ENCODE assay signal across 9 mouse cellular contexts in the genomic region with DNA sequence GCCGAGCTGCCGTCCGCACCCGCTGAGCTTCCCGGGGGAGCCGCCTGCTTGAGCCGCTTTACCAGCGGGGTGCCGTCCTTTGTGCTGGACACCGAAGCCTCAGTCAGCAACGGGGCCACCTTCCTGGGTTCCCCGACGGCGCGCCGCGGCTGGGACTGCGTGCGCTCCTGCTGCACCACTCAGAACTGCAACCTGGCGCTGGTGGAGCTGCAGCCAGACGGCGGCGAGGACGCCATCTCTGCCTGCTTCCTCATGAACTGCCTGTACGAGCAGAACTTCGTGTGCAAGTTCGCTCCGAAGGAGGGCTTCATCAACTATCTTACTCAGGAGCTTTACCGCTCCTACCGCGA. TPM values are rescaled to one million over a fixed set of nuclear protein-coding genes. Genes with fewer than 3 reads are reported as not detected.
DNase-seq lines count a peak whose midpoint lies in the region; ATAC-seq and TF ChIP-seq lines count a peak whose summit lies in the region.
"Had no signal": no experiment of that assay in that cellular context is flagged by ENCODE, and none has a peak within 500 bp of the region (broad histone marks: within the 10 kb centered on the region; RNA-seq: fewer than 3 reads in every experiment).

No protein-coding gene starts in this region.

- intact Hi-C loops in heart, adult 2 months (cut with DNase I) = no loop called here
- intact Hi-C loops in heart, postnatal 25 days (cut with DNase I) = no loop called here
- intact Hi-C loops in gastrocnemius, postnatal 36 days (cut with DNase I) = no loop called here

- no peaks in the 10 kb centered on the region for H3K36me3 ChIP-seq in heart, adult 2 months (ENCODE audit: control insufficient read depth, insufficient read depth, low read length)
- no peaks in the 10 kb centered on the region for H3K36me3 ChIP-seq in intestine, embryonic 15.5 days

- no peaks in the 10 kb centered on the region for H3K79me2 ChIP-seq in heart, adult 2 months (replicated peaks; ENCODE audit: control insufficient read depth, insufficient read depth, low read length)

- peaks cover 11% of the 10 kb centered on the region for H3K27me3 ChIP-seq in heart, adult 2 months (ENCODE audit: control insufficient read depth, insufficient read depth, low read length)
- peaks cover 35% of the 10 kb centered on the region for H3K27me3 ChIP-seq in intestine, embryonic 15.5 days (replicated peaks)

- H3K27ac ChIP-seq in heart, adult 2 months = no peak overlapping the region
- H3K27ac ChIP-seq in intestine, embryonic 15.5 days = peak overlapping the region; percentile 90

- no peaks in the 10 kb centered on the region for H3K9me3 ChIP-seq in intestine, embryonic 15.5 days

- H3K4me3 ChIP-seq in heart, adult 2 months = peak overlapping the region; percentile 40; the same call in 1 of the 2 replicates
- H3K4me3 ChIP-seq in intestine, embryonic 15.5 days (replicated peaks) = peak overlapping the region; percentile 51

- no peak for TF ChIP-seq POLR2A in heart, adult 2 months (IDR thresholded peaks at IDR 0.05; ENCODE audit: insufficient read depth, low read depth, low read length)

- H3K4me2 ChIP-seq in intestine, embryonic 15.5 days (replicated peaks) = peak overlapping the region; percentile 82

- TF ChIP-seq CTCF in heart, adult 2 months (IDR thresholded peaks at IDR 0.05) = no peak

- no peak for TF ChIP-seq EP300 in heart, adult 2 months (IDR thresholded peaks at IDR 0.05; ENCODE audit: insufficient read depth, low read depth, low read length)

- DNase-seq in heart, adult 2 months = no peak
- no peak for DNase-seq in heart, postnatal 25 days (ENCODE audit: low spot score)
- peak; percentile 21 for DNase-seq in urinary bladder, postnatal 14 days (ENCODE audit: low spot score)
- no peak for DNase-seq in urinary bladder, postnatal 10 days (ENCODE audit: low spot score)
- DNase-seq in neural tube, embryonic 10.5 days (ENCODE audit: extremely low spot score, low spot score) = peak; percentile 41
- DNase-seq in gastrocnemius, postnatal 36 days = no peak

- H3K4me1 ChIP-seq in heart, adult 2 months (ENCODE audit: control insufficient read depth, insufficient read depth, low read length) = no peaks in the 10 kb centered on the region
- peaks cover 17% of the 10 kb centered on the region for H3K4me1 ChIP-seq in intestine, embryonic 15.5 days (replicated peaks)

- no peak overlapping the region for H3K9ac ChIP-seq in heart, adult 2 months (ENCODE audit: low read depth, low read length)
- peak overlapping the region; percentile 74 for H3K9ac ChIP-seq in intestine, embryonic 15.5 days

- ATAC-seq in intestine, embryonic 15.5 days = peak; percentile 10; the same call in 1 of the 2 replicates
- ATAC-seq in inflammation-experienced regulatory T-cells, adult 6 months = no peak

- WGBS in heart, adult 2 months = 8% methylated on average over 31 of the region's 31 CpGs
- 2% methylated on average over 31 of the region's 31 CpGs for WGBS in intestine, embryonic 15.5 days

RNA-seq across cellular contexts. Expression of gene Spint1, which starts 0.7 kb away (rescaled TPM):
- total RNA-seq in heart, adult 2 months (2021) = not detected
- polyA plus RNA-seq in heart, adult 2 months (2012; rRNA removed) = 0.32 and 1.1 TPM in 2 replicates
- total RNA-seq in heart, postnatal 25 days (2021) = not detected
- polyA plus RNA-seq in intestine, embryonic 15.5 days (2015; fragmentation: Nextera tagmentation; extraction: Ambion mirVana) = 96.1 and 108 TPM in 2 replicates
- total RNA-seq in gastrocnemius, postnatal 36 days (2021) = under 1 TPM in 1 of 2 experiments, not detected in 1; 0.20 TPM
- polyA plus RNA-seq in inflammation-experienced regulatory T-cells, adult 6 months (2017; shearing (Covaris generic)) = under 1 TPM in 1 of 3 experiments, not detected in 2; 0.28 TPM
- total RNA-seq: MEL had no signal

RNA-seq across cellular contexts. Expression of gene Ppp1r14d, which starts 8.1 kb away (rescaled TPM):
- total RNA-seq in heart, adult 2 months (2021) = not detected
- not detected in 2 replicates for polyA plus RNA-seq in heart, adult 2 months (2012; rRNA removed)
- total RNA-seq in heart, postnatal 25 days (2021) = not detected
- polyA plus RNA-seq in intestine, embryonic 15.5 days (2015; fragmentation: Nextera tagmentation; extraction: Ambion mirVana) = 15.2 and 18.1 TPM in 2 replicates
- total RNA-seq in gastrocnemius, postnatal 36 days (2021) = not detected
- polyA plus RNA-seq in inflammation-experienced regulatory T-cells, adult 6 months (2017; shearing (Covaris generic)) = not detected
- total RNA-seq: MEL had no signal

RNA-seq across cellular contexts. Expression of gene Dnajc17, which starts 29.3 kb away (rescaled TPM):
- total RNA-seq in heart, adult 2 months (2021) = 10 to 100 TPM in 1 of 2 experiments, 1 to 10 TPM in 1; 9.3 to 10.1 TPM
- polyA plus RNA-seq in heart, adult 2 months (2012; rRNA removed) = 2.5 and 4.1 TPM in 2 replicates
- total RNA-seq in heart, postnatal 25 days (2021) = 1 to 10 TPM; 8.2 to 8.3 TPM
- 15.9 and 18.5 TPM in 2 replicates for polyA plus RNA-seq in intestine, embryonic 15.5 days (2015; fragmentation: Nextera tagmentation; extraction: Ambion mirVana)
- total RNA-seq in gastrocnemius, postnatal 36 days (2021) = 1 to 10 TPM; 7.7 to 7.8 TPM
- polyA plus RNA-seq in inflammation-experienced regulatory T-cells, adult 6 months (2017; shearing (Covaris generic)) = 10 to 100 TPM; 16.0 to 22.4 (median 17.1) TPM

RNA-seq across cellular contexts. Expression of gene Zfyve19, which starts 29.4 kb away (rescaled TPM):
- 10 to 100 TPM in 1 of 2 experiments, 1 to 10 TPM in 1; 8.5 to 11.6 TPM for total RNA-seq in heart, adult 2 months (2021)
- 17.1 and 25.2 TPM in 2 replicates for polyA plus RNA-seq in heart, adult 2 months (2012; rRNA removed)
- total RNA-seq in heart, postnatal 25 days (2021) = 10 to 100 TPM; 11.8 to 13.8 TPM
- polyA plus RNA-seq in intestine, embryonic 15.5 days (2015; fragmentation: Nextera tagmentation; extraction: Ambion mirVana) = 59.3 and 64.9 TPM in 2 replicates
- 10 to 100 TPM; 10.9 to 15.1 TPM for total RNA-seq in gastrocnemius, postnatal 36 days (2021)
- polyA plus RNA-seq in inflammation-experienced regulatory T-cells, adult 6 months (2017; shearing (Covaris generic)) = 10 to 100 TPM; 50.7 to 65.5 (median 50.7) TPM

RNA-seq across cellular contexts. Expression of gene Rhov, which starts 33.2 kb away (rescaled TPM):
- not detected for total RNA-seq in heart, adult 2 months (2021)
- 0.12 TPM in 1 of 2 replicates, not detected in the other for polyA plus RNA-seq in heart, adult 2 months (2012; rRNA removed)
- not detected for total RNA-seq in heart, postnatal 25 days (2021)
- 5.2 and 7.1 TPM in 2 replicates for polyA plus RNA-seq in intestine, embryonic 15.5 days (2015; fragmentation: Nextera tagmentation; extraction: Ambion mirVana)
- not detected for total RNA-seq in gastrocnemius, postnatal 36 days (2021)
- polyA plus RNA-seq in inflammation-experienced regulatory T-cells, adult 6 months (2017; shearing (Covaris generic)) = under 1 TPM in 1 of 3 experiments, not detected in 2; 0.57 TPM
- total RNA-seq: MEL had no signal

Comparison
In these comparisons a context has a peak if more than half of its experiments do, and no peak if none do; other contexts are left out.
1. DNase-seq: peak in urinary bladder, postnatal 14 days (single experiment) and neural tube, embryonic 10.5 days (single experiment); none in heart, adult 2 months (0 of 2), heart, postnatal 25 days (single experiment), urinary bladder, postnatal 10 days (single experiment) and gastrocnemius, postnatal 36 days (0 of 2).